Mouse (Mus musculus) cerebellum, adult 11 months (tissue): ENCODE data around the gene Asprv1.

Source experiments
- DNase-seq: peaks from one replicate; pipeline ENCODE4 v3.0.0; 2022

The Asprv1 gene

DNA sequence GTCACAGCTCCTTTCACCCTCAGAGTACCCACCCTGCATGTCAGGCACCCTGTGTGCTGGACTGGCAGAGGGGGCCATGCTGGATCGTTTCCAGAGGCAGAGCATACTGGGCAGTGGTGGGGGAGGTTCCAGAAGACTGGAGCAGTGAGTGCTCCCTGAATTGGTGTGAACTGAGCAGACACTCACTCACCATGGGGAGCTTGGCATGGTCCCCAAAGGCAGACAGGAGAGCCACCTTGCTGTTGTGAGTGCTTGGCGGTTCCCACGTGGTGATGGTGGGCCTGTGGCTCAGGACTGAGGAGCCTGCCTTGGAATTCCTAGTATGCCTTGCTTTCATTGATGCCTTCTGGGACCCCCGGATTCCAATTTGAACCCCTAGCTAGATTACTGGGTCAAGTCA, 4.8 kb upstream of the Asprv1 start:
- DNase-seq: no peak

GRCm38 (mm10) chr6:86624074-86625030, 3.6 kb upstream of the Asprv1 start:
- peak; percentile 34 for DNase-seq

GRCm38 (mm10) chr6:86630141-86630540, 2.2 kb downstream of the Asprv1 start:
- DNase-seq: no peak

DNA sequence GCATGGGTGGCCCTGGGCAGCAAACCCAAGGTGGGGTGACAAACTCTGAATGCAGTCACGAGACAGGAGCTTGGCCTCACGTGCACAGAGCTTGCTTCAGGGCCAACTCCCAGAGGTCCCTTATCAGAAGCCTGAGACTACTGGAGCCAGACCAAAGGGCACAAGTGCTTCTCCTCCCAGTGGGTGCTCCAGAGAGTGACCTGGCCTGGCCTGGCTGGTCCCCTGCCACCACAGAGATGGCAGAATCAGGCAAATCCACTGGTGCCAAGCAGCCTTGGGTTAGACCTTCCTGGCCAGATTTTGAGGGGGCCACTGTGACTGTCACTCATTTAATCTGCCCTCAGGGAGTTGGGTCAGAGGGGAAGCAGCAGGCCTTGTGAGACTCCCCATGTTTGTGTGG, 8.5 kb downstream of the Asprv1 start:
- no peak for DNase-seq

DNA sequence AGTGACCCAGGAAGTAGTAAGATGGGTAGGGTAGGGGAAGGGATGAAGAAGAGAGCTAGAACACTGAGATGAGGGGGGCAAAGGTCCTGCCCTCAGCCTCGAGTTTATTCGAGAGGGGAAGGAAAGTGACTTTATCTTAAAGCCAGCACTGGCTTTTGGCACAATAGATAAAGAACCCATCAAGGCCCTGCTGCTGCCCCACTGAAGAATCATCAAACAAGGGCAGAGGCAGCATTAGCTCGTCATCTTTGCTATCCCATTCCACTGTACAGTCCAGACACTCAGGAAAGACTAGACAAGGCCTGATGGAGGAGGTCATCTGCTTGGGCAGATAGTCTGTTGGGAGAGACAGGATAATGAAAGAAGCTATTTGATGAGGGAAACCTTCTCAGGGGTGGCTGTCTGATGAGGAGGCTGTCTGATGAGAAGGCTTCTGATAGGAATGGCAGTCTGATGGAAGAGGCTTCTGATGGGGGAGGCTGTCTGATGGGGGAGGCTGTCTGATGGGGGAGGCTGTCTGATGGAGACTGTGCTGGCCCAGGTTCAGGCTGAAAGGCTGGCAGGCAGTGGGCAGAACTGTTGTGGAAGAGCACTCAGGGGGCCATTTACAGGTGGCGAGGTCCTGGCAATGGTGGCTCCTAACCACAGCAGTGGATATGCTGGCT, 9.3 kb downstream of the Asprv1 start:
- no peak for DNase-seq

DNA sequence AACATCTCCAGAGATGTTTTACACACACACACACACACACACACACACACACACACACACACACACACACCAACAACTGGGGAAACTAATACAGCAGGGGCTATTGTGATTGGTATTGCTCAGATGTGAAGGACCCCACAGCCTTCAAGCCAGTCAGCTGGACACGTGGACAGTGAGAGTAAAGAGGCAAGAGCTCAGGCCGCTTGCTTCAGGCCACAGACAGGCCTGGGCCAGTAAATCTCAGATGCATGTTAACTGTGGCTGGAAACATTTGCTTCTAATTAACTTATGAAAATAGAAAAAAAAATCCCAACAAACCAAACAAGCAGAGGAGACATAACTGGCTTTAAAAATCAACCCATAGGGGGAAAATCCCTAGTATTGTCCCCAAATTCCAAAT, 9.9 kb downstream of the Asprv1 start:
- DNase-seq: no peak

GRCm38 (mm10) chr6:86638434-86638833, 10.5 kb downstream of the Asprv1 start:
- DNase-seq: no peak

- DNase-seq: no peak
These were observed 11.5 kb downstream of the Asprv1 start for GRCm38 (mm10) chr6:86639180-86640160.

DNA sequence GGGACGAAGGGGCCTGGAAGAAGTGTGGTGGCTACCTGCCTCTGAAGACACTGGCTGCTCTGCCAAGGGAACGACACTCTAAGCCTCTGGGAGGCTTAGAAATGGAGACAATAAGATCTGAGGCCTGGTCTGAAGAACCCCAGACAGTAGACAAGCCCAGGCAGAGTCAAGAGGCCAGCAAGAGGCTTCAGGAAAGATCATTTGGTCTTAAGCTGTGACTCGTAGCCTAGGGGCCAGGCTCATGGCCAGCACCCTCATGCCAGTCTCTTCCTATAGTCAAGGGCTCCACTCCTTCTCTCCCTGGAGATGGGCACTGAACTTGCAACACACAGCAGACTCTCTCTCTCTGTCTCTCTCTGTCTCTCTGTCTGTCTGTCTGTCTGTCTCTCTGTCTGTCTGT, 12.2 kb downstream of the Asprv1 start:
- DNase-seq: no peak

- no peak for DNase-seq
These were observed 12.8 kb downstream of the Asprv1 start for GRCm38 (mm10) chr6:86640776-86641175.

DNA sequence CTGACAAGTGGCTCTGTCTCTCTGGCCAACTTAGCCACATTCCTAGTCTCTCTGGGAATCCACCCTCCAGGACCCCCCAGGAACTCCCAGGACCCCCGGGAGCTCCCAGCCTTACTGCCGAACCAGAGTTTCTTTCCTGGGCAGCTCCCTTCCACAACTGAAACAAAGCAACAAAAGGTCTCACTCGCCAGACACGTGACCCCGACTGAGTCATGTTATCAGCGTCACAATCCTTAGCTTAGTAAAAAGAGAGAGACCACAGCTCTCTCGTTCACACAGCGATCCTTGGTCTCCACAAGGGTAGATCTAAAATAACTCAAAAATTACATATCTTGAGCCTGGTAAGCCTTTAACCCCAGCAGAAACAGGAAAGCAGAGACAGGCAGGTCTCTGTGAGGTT, 13.8 kb downstream of the Asprv1 start:
- no peak for DNase-seq

DNA sequence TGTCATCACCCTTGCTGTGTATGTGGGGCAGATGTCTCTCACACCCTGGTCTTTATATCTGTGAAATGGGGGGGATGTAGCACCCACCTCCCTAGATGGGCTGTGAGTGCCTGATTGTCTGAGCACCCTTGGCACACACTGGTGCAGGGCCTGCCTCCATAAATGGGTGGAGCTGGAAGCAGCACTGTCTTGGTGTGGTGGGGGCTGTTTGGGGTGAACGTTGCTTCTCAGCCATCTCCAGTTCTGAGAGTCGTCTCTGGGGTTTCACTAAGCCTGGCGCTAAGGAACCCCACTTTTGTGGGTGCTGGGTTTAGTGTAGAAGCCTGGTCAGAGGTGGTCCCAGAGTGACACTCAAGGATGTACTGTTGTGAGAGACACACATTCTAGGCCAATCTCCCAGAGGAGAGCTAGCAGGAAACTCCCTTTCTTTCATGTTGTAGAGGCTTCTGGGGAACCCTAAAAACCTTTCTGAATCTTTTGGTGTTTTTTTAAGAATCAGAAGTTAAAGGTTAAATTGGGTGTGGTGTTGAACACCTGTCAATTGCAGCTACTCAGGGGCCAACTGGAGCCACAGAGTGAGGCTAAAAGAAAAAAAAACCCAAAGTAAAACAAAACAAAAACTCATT, 16.9 kb downstream of the Asprv1 start:
- DNase-seq: no peak

- DNase-seq: no peak
These were observed 17.6 kb downstream of the Asprv1 start for GRCm38 (mm10) chr6:86645551-86645950.

DNA sequence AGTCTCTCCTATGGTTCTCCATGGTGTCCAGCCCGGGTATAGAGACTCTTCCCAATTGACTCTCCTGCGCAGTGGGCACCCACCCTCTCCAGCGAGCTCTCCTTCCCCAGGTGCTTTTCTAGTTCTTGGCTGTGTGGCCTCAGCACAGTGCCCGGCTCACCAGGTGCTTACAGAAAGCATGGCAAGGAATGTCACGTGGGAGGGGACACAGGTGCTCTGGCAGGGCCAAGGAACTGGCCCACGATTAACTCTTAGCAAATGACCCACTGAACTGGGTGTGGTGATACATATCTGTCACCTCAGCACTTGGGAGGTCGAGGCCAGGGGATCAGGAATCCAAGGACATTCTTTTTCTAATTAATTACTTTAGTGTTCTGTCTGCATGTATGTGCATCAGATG, 18.2 kb downstream of the Asprv1 start:
- no peak for DNase-seq

DNA sequence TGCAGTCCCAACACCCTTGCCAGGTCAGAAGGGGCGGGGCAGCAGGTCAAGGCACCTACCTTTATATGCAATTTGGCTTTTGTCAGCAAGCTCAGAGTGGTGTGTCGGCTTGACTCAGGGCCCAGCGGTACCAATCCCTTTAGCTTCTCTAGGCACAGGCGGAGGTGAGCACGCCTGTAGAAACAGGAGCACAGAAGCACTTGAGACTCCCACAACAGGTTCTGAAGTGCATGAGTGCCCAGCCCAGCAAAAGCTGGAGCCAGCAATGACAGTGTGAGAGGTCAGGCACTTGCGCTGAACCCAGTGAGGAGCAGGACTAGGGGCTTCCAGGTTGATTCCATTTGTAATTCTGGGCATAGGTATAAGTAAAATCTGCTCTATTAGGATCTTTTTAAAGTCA, 25.1 kb downstream of the Asprv1 start:
- DNase-seq: no peak

DNA sequence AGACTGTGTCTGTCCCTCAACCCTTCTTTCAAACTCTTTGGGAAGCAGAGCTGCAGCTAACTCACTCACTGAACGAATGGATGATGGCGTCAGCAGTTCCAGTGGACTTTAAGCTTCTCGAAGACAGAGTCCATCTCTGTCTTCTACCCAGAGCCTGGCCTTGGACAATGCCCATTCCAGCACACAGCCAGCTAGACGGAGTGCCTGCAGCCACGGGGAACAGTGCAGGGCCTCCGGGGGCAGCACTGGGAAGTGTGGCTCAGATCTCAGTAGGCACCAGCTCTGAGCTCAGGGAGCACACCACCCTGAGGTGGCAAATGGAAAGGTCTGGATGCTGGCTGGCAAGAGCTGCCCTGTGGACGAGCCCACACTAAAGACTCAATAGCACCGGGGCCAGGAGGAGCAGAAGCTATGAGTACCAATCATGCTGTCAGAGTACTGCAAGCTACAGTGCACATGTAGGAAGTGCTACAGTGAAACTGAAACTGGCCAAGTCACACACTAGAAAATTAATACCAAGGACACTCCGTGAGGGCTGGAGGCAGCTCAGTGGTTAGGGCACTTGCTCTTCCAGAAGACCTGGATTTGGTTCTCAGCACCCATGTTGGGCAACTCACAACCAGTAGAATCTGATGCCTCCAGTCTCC, 26.4 kb downstream of the Asprv1 start:
- DNase-seq: no peak

DNA sequence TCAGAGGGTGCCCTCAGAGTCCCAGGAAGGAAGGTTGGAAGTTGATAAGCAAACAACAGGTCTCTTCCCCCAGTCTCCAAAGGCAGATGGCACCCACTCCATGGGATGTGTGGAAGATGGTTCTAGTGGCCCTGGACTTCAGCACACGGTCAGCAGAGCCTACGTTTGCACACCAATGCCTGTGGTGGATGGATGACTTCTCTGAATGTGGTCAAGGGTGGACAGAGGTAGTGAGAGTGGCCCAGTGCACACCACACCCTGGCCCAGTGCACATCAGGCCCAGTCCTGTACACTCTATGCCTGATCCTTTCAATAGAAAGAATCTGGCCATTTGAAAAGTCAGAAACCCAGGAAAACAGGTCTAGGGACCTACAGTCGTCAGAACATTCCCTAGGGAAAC, 30.5 kb downstream of the Asprv1 start:
- no peak for DNase-seq

DNA sequence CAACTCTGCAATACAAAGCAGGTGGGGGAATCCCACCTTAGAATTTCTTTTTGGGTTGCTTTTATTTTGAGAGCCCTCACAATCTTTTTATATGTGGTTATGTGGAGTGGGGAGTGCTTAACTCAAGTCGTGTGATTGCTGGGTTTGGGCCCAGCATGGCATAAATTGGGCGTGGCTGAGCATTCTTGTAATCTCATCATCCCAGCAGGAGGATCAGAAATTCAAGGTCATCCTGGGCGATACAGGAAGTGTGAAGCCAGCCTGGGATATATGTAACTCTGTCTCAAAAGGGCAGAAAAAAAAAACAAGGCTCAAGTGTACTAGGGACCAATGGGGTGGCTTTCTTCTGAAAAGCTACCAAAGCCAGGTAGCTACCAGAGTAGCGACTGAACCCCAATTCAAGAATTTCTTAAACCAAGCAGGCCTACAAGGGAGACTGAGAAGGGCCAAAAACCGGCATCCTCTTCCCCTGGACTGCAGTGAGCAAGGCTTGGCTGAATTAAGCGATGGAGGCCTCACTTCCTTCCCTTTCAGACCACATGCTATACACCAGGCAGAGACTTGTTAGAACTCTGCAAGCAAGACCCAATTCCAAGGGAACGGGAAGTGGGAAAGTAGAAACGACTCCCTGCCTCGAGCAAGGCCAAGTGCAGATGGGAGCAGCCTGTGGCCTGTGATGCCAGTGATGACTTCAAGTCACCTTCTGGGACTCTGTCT, 32.4 kb downstream of the Asprv1 start:
- DNase-seq: no peak

DNA sequence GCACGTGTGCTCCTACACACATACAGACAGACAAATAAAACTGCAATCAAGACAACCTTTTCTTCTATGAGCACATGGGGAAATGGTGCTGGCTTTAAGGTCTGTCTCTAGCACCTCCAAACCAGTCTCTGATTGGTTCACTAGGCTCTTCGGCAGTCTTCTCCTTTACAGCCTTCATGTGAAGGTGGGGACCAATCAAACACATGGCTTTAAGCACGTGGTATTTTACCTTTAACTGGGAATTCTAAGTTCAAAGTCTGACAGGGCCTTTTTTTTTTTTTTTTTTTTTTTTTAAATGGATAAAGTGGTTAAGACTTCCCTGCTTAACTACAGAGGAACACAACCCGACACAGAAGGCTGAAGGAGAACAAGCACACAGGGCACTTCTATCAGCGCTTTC, 37.1 kb downstream of the Asprv1 start:
- DNase-seq: no peak

DNA sequence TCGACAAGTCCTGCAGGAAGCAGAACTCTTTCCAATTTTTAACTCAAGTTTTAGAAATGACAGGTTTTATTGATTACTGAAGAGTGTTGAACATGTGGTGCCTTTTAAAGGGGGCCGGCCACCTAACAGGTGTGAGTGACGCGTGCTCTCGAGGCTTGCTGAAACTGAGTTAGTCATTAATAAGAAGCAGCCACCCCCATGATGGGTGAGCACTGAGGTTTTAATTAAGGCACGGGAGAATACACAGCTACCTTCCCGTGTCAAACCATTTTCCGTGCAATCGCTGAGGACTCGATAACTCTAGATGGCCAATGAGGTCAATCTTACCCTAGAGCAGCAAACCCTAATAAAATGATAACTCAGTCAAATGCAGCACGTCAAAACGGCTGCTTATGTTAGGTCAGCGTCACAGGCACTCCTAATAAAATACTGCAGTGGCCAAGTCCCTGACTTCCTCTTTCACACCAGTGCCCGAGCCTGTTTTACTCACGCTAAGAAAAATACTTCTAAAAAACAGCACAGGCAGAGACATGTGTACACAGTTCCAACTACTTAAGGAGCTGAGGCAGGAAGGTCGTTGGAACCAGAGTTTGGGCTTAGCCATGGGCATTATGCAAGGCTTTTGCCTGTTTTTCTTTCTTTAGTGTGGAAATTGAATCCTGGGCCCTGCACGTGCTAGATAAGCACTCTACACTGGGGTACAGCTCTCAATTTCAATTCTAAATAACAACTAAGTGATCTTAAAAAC, 37.8 kb downstream of the Asprv1 start:
- no peak for DNase-seq

GRCm38 (mm10) chr6:86667061-86667460, 39.1 kb downstream of the Asprv1 start:
- no peak for DNase-seq
